Mouse (Mus musculus) layer of hippocampus, postnatal 36 days (tissue): Measurements from ENCODE around the gene Kctd15. TPM values are rescaled to one million over a fixed set of nuclear protein-coding genes. Genes with fewer than 3 reads are reported as not detected.

Experiments
- DNase-seq, 2 experiments: peaks; one replicate each; pipeline ENCODE4 v3.0.0; 2022
- total RNA-seq, 2 experiments: library from RNA; stranded (reverse); gene quantifications; 2 replicates each; pipeline ENCODE4 v1.2.3; 2021

The Kctd15 gene
- total RNA-seq, 2 experiments from 2014 or later = 12.2 to 14.2 TPM

- no peak for DNase-seq
Observed at GRCm38 (mm10) chr7:34662227-34662626, 5.7 kb upstream of the Kctd15 start.

- no peak for DNase-seq
Observed at GRCm38 (mm10) chr7:34659386-34660085, 3.0 kb upstream of the Kctd15 start.

- peak; percentile 85 to 88 for DNase-seq
Observed at GRCm38 (mm10) chr7:34655086-34655839, 1.3 kb downstream of the Kctd15 start.

GRCm38 (mm10) chr7:34654441-34655085, 2.0 kb downstream of the Kctd15 start:
- peak; percentile 60 to 62 for DNase-seq

- DNase-seq = no peak
Observed at GRCm38 (mm10) chr7:34653731-34654440, 2.6 kb downstream of the Kctd15 start.

GRCm38 (mm10) chr7:34652751-34653502, 3.6 kb downstream of the Kctd15 start:
- no peak for DNase-seq

- DNase-seq = no peak
Observed at GRCm38 (mm10) chr7:34651381-34651780, 5.2 kb downstream of the Kctd15 start.

- DNase-seq = peak; percentile 17 to 33
Observed at GRCm38 (mm10) chr7:34647052-34647451, 9.5 kb downstream of the Kctd15 start.

GRCm38 (mm10) chr7:34646144-34646795, 10.3 kb downstream of the Kctd15 start:
- DNase-seq = no peak

GRCm38 (mm10) chr7:34645623-34646022, 10.9 kb downstream of the Kctd15 start:
- no peak for DNase-seq

GRCm38 (mm10) chr7:34644591-34644990, 11.9 kb downstream of the Kctd15 start:
- no peak for DNase-seq

GRCm38 (mm10) chr7:34643329-34643728, 13.2 kb downstream of the Kctd15 start:
- DNase-seq = no peak

GRCm38 (mm10) chr7:34641968-34642367, 14.6 kb downstream of the Kctd15 start:
- DNase-seq = no peak

- DNase-seq = no peak
Observed at GRCm38 (mm10) chr7:34639798-34640197, 16.7 kb downstream of the Kctd15 start.

GRCm38 (mm10) chr7:34636661-34637060, 19.9 kb downstream of the Kctd15 start:
- no peak for DNase-seq

- DNase-seq = no peak
Observed at GRCm38 (mm10) chr7:34632966-34633742, 23.4 kb downstream of the Kctd15 start.

GRCm38 (mm10) chr7:34630211-34631085, 26.1 kb downstream of the Kctd15 start:
- peak; percentile 40 to 56 for DNase-seq

GRCm38 (mm10) chr7:34629702-34630210, 26.8 kb downstream of the Kctd15 start:
- no peak for DNase-seq

- DNase-seq = no peak
Observed at GRCm38 (mm10) chr7:34620411-34620810, 36.1 kb downstream of the Kctd15 start.
